Mouse (Mus musculus): ENCODE data around the gene Atxn7l2. TPM values are rescaled to one million over a fixed set of nuclear protein-coding genes. Genes with fewer than 3 reads are reported as not detected.

Atxn7l2 gene
- polyA plus RNA-seq, 1 experiment from 2014 or later, result 20.3 TPM

GRCm38 (mm10) chr3:108203621-108204325, 7.0 kb downstream of the Atxn7l2 start:
- no peak overlapping the region for H3K27ac ChIP-seq
- 86% methylated on average over 11 of the region's 11 CpGs for WGBS
- no peaks in the 10 kb centered on the region for H3K9me3 ChIP-seq (replicated peaks)
- no peak overlapping the region for H3K9ac ChIP-seq
- H3K27me3 ChIP-seq, result no peaks in the 10 kb centered on the region
- H3K4me3 ChIP-seq (replicated peaks), result no peak overlapping the region
- ATAC-seq (replicated peaks; ENCODE audit: low FRiP score), result no peak
- no peak overlapping the region for H3K4me2 ChIP-seq
- H3K36me3 ChIP-seq, result peaks cover 67% of the 10 kb centered on the region
- peaks cover 50% of the 10 kb centered on the region for H3K4me1 ChIP-seq

GRCm38 (mm10) chr3:108203212-108203611, 7.5 kb downstream of the Atxn7l2 start:
- Histone ChIP-seq H3K27me3 (no peaks in the 10 kb centered on the region), H3K9me3 (replicated peaks) (no peaks in the 10 kb centered on the region), H3K27ac (no peak overlapping the region), H3K9ac (no peak overlapping the region), H3K4me3 (replicated peaks) (no peak overlapping the region), H3K36me3 (peaks cover 65% of the 10 kb centered on the region), H3K4me2 (no peak overlapping the region), H3K4me1 (peaks cover 44% of the 10 kb centered on the region)
- WGBS, result 93% methylated on average over 13 of the region's 13 CpGs
- ATAC-seq (replicated peaks; ENCODE audit: low FRiP score), result no peak

GRCm38 (mm10) chr3:108202506-108202905, 8.2 kb downstream of the Atxn7l2 start:
- H3K4me1 ChIP-seq, result peaks cover 42% of the 10 kb centered on the region
- no peaks in the 10 kb centered on the region for H3K9me3 ChIP-seq (replicated peaks)
- no peak overlapping the region for H3K27ac ChIP-seq
- no peak for ATAC-seq (replicated peaks; ENCODE audit: low FRiP score)
- H3K36me3 ChIP-seq, result peaks cover 59% of the 10 kb centered on the region
- H3K4me2 ChIP-seq, result no peak overlapping the region
- no peak overlapping the region for H3K4me3 ChIP-seq (replicated peaks)
- H3K27me3 ChIP-seq, result no peaks in the 10 kb centered on the region
- no peak overlapping the region for H3K9ac ChIP-seq

- peak within 1 kb of the TSS; percentile 72 for H3K4me2 ChIP-seq
- ATAC-seq (replicated peaks; ENCODE audit: low FRiP score), result peak; percentile 93
- peak within 1 kb of the TSS; percentile 95 for H3K27ac ChIP-seq
- peak within 1 kb of the TSS; percentile 63 for H3K9ac ChIP-seq
- H3K4me1 ChIP-seq, result peaks cover 55% of the 10 kb centered on the region
- H3K36me3 ChIP-seq, result peaks cover 41% of the 10 kb centered on the region
- H3K4me3 ChIP-seq (replicated peaks), result peak within 1 kb of the TSS; percentile 83
- WGBS, result 3% methylated on average over 44 of the region's 44 CpGs
- no peaks in the 10 kb centered on the region for H3K27me3 ChIP-seq
- no peaks in the 10 kb centered on the region for H3K9me3 ChIP-seq (replicated peaks)
These were observed 10.1 kb downstream of the Atxn7l2 start, which contains the start of gene Cyb561d1 for GRCm38 (mm10) chr3:108200329-108201323. Gene Cyb561d1 (minus strand): TSS chr3:108201212.

GRCm38 (mm10) chr3:108199231-108199630, 11.5 kb downstream of the Atxn7l2 start:
- H3K4me2 ChIP-seq, result peak overlapping the region; percentile 72; the same call in 1 of the 2 replicates
- H3K27ac ChIP-seq, result no peak overlapping the region
- no peak overlapping the region for H3K9ac ChIP-seq
- H3K4me1 ChIP-seq, result peaks cover 68% of the 10 kb centered on the region
- no peaks in the 10 kb centered on the region for H3K27me3 ChIP-seq
- H3K4me3 ChIP-seq (replicated peaks), result no peak overlapping the region
- H3K36me3 ChIP-seq, result peaks cover 27% of the 10 kb centered on the region
- 91% methylated on average over 6 of the region's 6 CpGs for WGBS
- ATAC-seq (replicated peaks; ENCODE audit: low FRiP score), result no peak
- no peaks in the 10 kb centered on the region for H3K9me3 ChIP-seq (replicated peaks)

- Histone ChIP-seq H3K36me3 (peaks cover 10% of the 10 kb centered on the region), H3K4me2 (peak overlapping the region; percentile 44), H3K4me3 (replicated peaks) (no peak overlapping the region), H3K4me1 (peaks cover 61% of the 10 kb centered on the region), H3K9me3 (replicated peaks) (no peaks in the 10 kb centered on the region), H3K27me3 (no peaks in the 10 kb centered on the region), H3K27ac (peak overlapping the region; percentile 52), H3K9ac (0 out of 2 replicates have a peak overlapping the region, but pooled peaks have one; percentile 24)
- peak; percentile 55 for ATAC-seq (replicated peaks; ENCODE audit: low FRiP score)
- WGBS, result 3% methylated on average over 14 of the region's 14 CpGs
These were observed 13.7 kb downstream of the Atxn7l2 start for GRCm38 (mm10) chr3:108197066-108197497.

GRCm38 (mm10) chr3:108195941-108196590, 14.7 kb downstream of the Atxn7l2 start:
- no peak for ATAC-seq (replicated peaks; ENCODE audit: low FRiP score)
- H3K4me1 ChIP-seq, result peaks cover 53% of the 10 kb centered on the region
- no peak overlapping the region for H3K9ac ChIP-seq
- H3K4me2 ChIP-seq, result no peak overlapping the region
- 67% methylated on average over 7 of the region's 7 CpGs for WGBS
- no peak overlapping the region for H3K4me3 ChIP-seq (replicated peaks)
- no peaks in the 10 kb centered on the region for H3K27me3 ChIP-seq
- H3K9me3 ChIP-seq (replicated peaks), result no peaks in the 10 kb centered on the region
- peaks cover 7% of the 10 kb centered on the region for H3K36me3 ChIP-seq
- H3K27ac ChIP-seq, result peak overlapping the region; percentile 52

GRCm38 (mm10) chr3:108195287-108195686, 15.4 kb downstream of the Atxn7l2 start:
- WGBS, result 65% methylated on average over 4 of the region's 4 CpGs
- Histone ChIP-seq H3K27me3 (no peaks in the 10 kb centered on the region), H3K4me3 (replicated peaks) (no peak overlapping the region), H3K4me1 (peaks cover 48% of the 10 kb centered on the region), H3K27ac (peak overlapping the region; percentile 46; the same call in 1 of the 2 replicates), H3K9me3 (replicated peaks) (no peaks in the 10 kb centered on the region), H3K4me2 (no peak overlapping the region), H3K36me3 (peaks cover 7% of the 10 kb centered on the region), H3K9ac (no peak overlapping the region)
- no peak for ATAC-seq (replicated peaks; ENCODE audit: low FRiP score)

GRCm38 (mm10) chr3:108193686-108194085, 17.0 kb downstream of the Atxn7l2 start:
- no peak overlapping the region for H3K4me3 ChIP-seq (replicated peaks)
- no peak for ATAC-seq (replicated peaks; ENCODE audit: low FRiP score)
- H3K9ac ChIP-seq, result no peak overlapping the region
- peaks cover 47% of the 10 kb centered on the region for H3K4me1 ChIP-seq
- no peak overlapping the region for H3K27ac ChIP-seq
- H3K9me3 ChIP-seq (replicated peaks), result no peaks in the 10 kb centered on the region
- H3K27me3 ChIP-seq, result no peaks in the 10 kb centered on the region
- H3K4me2 ChIP-seq, result no peak overlapping the region
- no peaks in the 10 kb centered on the region; the same call in 1 of the 2 replicates for H3K36me3 ChIP-seq
- 63% methylated on average over 4 of the region's 4 CpGs for WGBS

- no peak overlapping the region for H3K27ac ChIP-seq
- H3K9me3 ChIP-seq (replicated peaks), result no peaks in the 10 kb centered on the region
- H3K27me3 ChIP-seq, result peaks cover 17% of the 10 kb centered on the region
- H3K9ac ChIP-seq, result no peak overlapping the region; the same call in 1 of the 2 replicates
- H3K4me2 ChIP-seq, result no peak overlapping the region
- H3K4me1 ChIP-seq, result peaks cover 39% of the 10 kb centered on the region
- no peak overlapping the region for H3K4me3 ChIP-seq (replicated peaks)
- WGBS, result 52% methylated on average over 5 of the region's 5 CpGs
- ATAC-seq (replicated peaks; ENCODE audit: low FRiP score), result no peak
- no peaks in the 10 kb centered on the region for H3K36me3 ChIP-seq
These were observed 20.8 kb downstream of the Atxn7l2 start for GRCm38 (mm10) chr3:108189897-108190296.

GRCm38 (mm10) chr3:108188716-108189490, 21.8 kb downstream of the Atxn7l2 start:
- Histone ChIP-seq H3K9me3 (replicated peaks) (no peaks in the 10 kb centered on the region), H3K4me2 (no peak overlapping the region), H3K27ac (no peak overlapping the region), H3K9ac (no peak overlapping the region), H3K4me1 (peaks cover 33% of the 10 kb centered on the region), H3K27me3 (peaks cover 25% of the 10 kb centered on the region), H3K4me3 (replicated peaks) (no peak overlapping the region), H3K36me3 (no peaks in the 10 kb centered on the region)
- 66% methylated on average over 9 of the region's 9 CpGs for WGBS
- no peak for ATAC-seq (replicated peaks; ENCODE audit: low FRiP score)
